15 mouse cellular contexts compared by ENCODE assay signal in genomic region chr3:34667881-34668817, GRCm38 (mm10). TPM values are rescaled to one million over a fixed set of nuclear protein-coding genes. Genes with fewer than 3 reads are reported as not detected.
DNase-seq lines count a peak whose midpoint lies in the region; ATAC-seq and TF ChIP-seq lines count a peak whose summit lies in the region.
"Had no signal": no experiment of that assay in that cellular context is flagged by ENCODE, and none has a peak within 500 bp of the region (broad histone marks: within the 10 kb centered on the region; RNA-seq: fewer than 3 reads in every experiment).

No protein-coding gene starts in this region.

- H3K27me3 ChIP-seq in hindbrain, embryonic 11.5 days (ENCODE audit: control insufficient read depth, insufficient read depth, low read length) = peaks cover 3% of the 10 kb centered on the region; the same call in 1 of the 2 replicates
- H3K27me3 ChIP-seq in hindbrain, postnatal 0 days (ENCODE audit: insufficient read depth, low read length) = peaks cover 17% of the 10 kb centered on the region
- peaks cover 17% of the 10 kb centered on the region for H3K27me3 ChIP-seq in forebrain, embryonic 12.5 days
- H3K27me3 ChIP-seq in midbrain, embryonic 13.5 days = peaks cover 25% of the 10 kb centered on the region

- intact Hi-C loops in left cerebral cortex, postnatal 14 days (cut with DNase I) = no loop called here

- no peak overlapping the region for H3K4me3 ChIP-seq in hindbrain, embryonic 11.5 days (ENCODE audit: low read depth, low read length)
- no peak overlapping the region for H3K4me3 ChIP-seq in hindbrain, postnatal 0 days (ENCODE audit: low read length)
- 0 out of 2 replicates have a peak overlapping the region, but pooled peaks have one; percentile 3 for H3K4me3 ChIP-seq in forebrain, embryonic 12.5 days (replicated peaks)
- no peak overlapping the region for H3K4me3 ChIP-seq in midbrain, embryonic 13.5 days (replicated peaks)
- H3K4me3 ChIP-seq: limb, embryonic 13.5 days; lung, embryonic 15.5 days had no signal

- 0 out of 2 replicates have a peak overlapping the region, but pooled peaks have one; percentile 0 for H3K4me2 ChIP-seq in hindbrain, embryonic 11.5 days (replicated peaks; ENCODE audit: low read depth, low read length)
- no peak overlapping the region for H3K4me2 ChIP-seq in hindbrain, postnatal 0 days (ENCODE audit: low read depth, low read length)
- H3K4me2 ChIP-seq in forebrain, embryonic 12.5 days = peak overlapping the region; percentile 41
- peak overlapping the region; percentile 26 for H3K4me2 ChIP-seq in midbrain, embryonic 13.5 days (replicated peaks)
- H3K4me2 ChIP-seq: limb, embryonic 13.5 days; lung, embryonic 15.5 days had no signal

- peaks cover 15% of the 10 kb centered on the region for H3K4me1 ChIP-seq in hindbrain, embryonic 11.5 days (replicated peaks; ENCODE audit: control insufficient read depth, insufficient read depth, low read length)
- no peaks in the 10 kb centered on the region for H3K4me1 ChIP-seq in hindbrain, postnatal 0 days (ENCODE audit: insufficient read depth, low read length)
- peaks cover 88% of the 10 kb centered on the region for H3K4me1 ChIP-seq in forebrain, embryonic 12.5 days
- H3K4me1 ChIP-seq in midbrain, embryonic 13.5 days (replicated peaks) = peaks cover 79% of the 10 kb centered on the region

- TF ChIP-seq CTCF in hindbrain, postnatal 0 days (IDR thresholded peaks at IDR 0.05; ENCODE audit: low read depth) = no peak

- DNase-seq in hindbrain, embryonic 11.5 days (ENCODE audit: low spot score) = peak; percentile 53
- DNase-seq in hindbrain, postnatal 0 days (ENCODE audit: low spot score) = no peak
- DNase-seq in retina, embryonic 14.5 days (ENCODE audit: low spot score) = peak; percentile 81
- no peak for DNase-seq in left cerebral cortex, postnatal 14 days (ENCODE audit: low spot score in 2 of 2)
- DNase-seq in lung, adult 18-20 months = no peak
- DNase-seq in heart, adult 18-20 months = no peak
- DNase-seq: adrenal gland, adult 8-10 months; kidney, adult 9 months; thymus, postnatal 25 days had no signal

- no peaks in the 10 kb centered on the region for H3K9me3 ChIP-seq in hindbrain, embryonic 11.5 days (ENCODE audit: control insufficient read depth, low read length)
- H3K9me3 ChIP-seq in hindbrain, postnatal 0 days (ENCODE audit: low read length) = no peaks in the 10 kb centered on the region
- H3K9me3 ChIP-seq in forebrain, embryonic 12.5 days = no peaks in the 10 kb centered on the region
- no peaks in the 10 kb centered on the region for H3K9me3 ChIP-seq in midbrain, embryonic 13.5 days
- H3K9me3 ChIP-seq: limb, embryonic 13.5 days; lung, embryonic 15.5 days had no signal

- no peak overlapping the region for H3K9ac ChIP-seq in hindbrain, embryonic 11.5 days (ENCODE audit: low read depth, low read length)
- no peak overlapping the region for H3K9ac ChIP-seq in hindbrain, postnatal 0 days (replicated peaks; ENCODE audit: low read length)
- peak overlapping the region; percentile 25 for H3K9ac ChIP-seq in forebrain, embryonic 12.5 days
- H3K9ac ChIP-seq in midbrain, embryonic 13.5 days (replicated peaks) = no peak overlapping the region
- H3K9ac ChIP-seq: limb, embryonic 13.5 days; lung, embryonic 15.5 days had no signal

- H3K36me3 ChIP-seq in hindbrain, embryonic 11.5 days (ENCODE audit: control insufficient read depth, insufficient read depth, low read length) = no peaks in the 10 kb centered on the region
- H3K36me3 ChIP-seq in hindbrain, postnatal 0 days (ENCODE audit: insufficient read depth, low read length) = no peaks in the 10 kb centered on the region
- peaks cover 3% of the 10 kb centered on the region for H3K36me3 ChIP-seq in forebrain, embryonic 12.5 days (replicated peaks)
- H3K36me3 ChIP-seq in midbrain, embryonic 13.5 days = peaks cover 3% of the 10 kb centered on the region; the same call in 1 of the 2 replicates
- H3K36me3 ChIP-seq: limb, embryonic 13.5 days; lung, embryonic 15.5 days had no signal

- H3K27ac ChIP-seq in hindbrain, embryonic 11.5 days (ENCODE audit: low read depth, low read length) = peak overlapping the region; percentile 7; the same call in 1 of the 2 replicates
- no peak overlapping the region for H3K27ac ChIP-seq in hindbrain, postnatal 0 days
- peak overlapping the region; percentile 86 for H3K27ac ChIP-seq in forebrain, embryonic 12.5 days
- H3K27ac ChIP-seq in midbrain, embryonic 13.5 days = peak overlapping the region; percentile 10
- H3K27ac ChIP-seq: limb, embryonic 13.5 days; lung, embryonic 15.5 days had no signal

- ATAC-seq in hindbrain, embryonic 11.5 days (ENCODE audit: low FRiP score) = peak; percentile 33; the same call in 1 of the 2 replicates
- ATAC-seq in hindbrain, postnatal 0 days = no peak
- peak; percentile 59; the same call in 1 of the 2 replicates for ATAC-seq in forebrain, embryonic 12.5 days (ENCODE audit: low FRiP score)
- ATAC-seq in midbrain, embryonic 13.5 days = peak; percentile 6; the same call in 1 of the 2 replicates

- WGBS in hindbrain, embryonic 11.5 days = 2% methylated on average over 18 of the region's 18 CpGs
- 10% methylated on average over 18 of the region's 18 CpGs for WGBS in hindbrain, postnatal 0 days
- under 1% methylated on average over 18 of the region's 18 CpGs for WGBS in forebrain, embryonic 12.5 days
- 2% methylated on average over 18 of the region's 18 CpGs for WGBS in midbrain, embryonic 13.5 days

RNA-seq across cellular contexts. Expression of gene Sox2, which starts 17.9 kb away (rescaled TPM):
- 25.1 and 36.7 TPM in 2 replicates for polyA plus RNA-seq in hindbrain, embryonic 11.5 days (2014; fragmentation: Nextera tagmentation; extraction: Ambion mirVana)
- total RNA-seq in hindbrain, postnatal 0 days (2014; rRNA removed) = 68.1 and 80.2 TPM in 2 replicates
- polyA plus RNA-seq in hindbrain, postnatal 0 days (2015; fragmentation: Nextera tagmentation; extraction: Ambion mirVana) = 22.6 and 26.3 TPM in 2 replicates
- polyA plus RNA-seq in forebrain, embryonic 12.5 days (2016; fragmentation: Nextera tagmentation; extraction: Ambion mirVana) = 75.5 and 77.0 TPM in 2 replicates
- polyA plus RNA-seq in midbrain, embryonic 13.5 days (2015; fragmentation: Nextera tagmentation; extraction: Ambion mirVana) = 27.8 and 28.2 TPM in 2 replicates
- 10 to 100 TPM; 27.8 to 45.3 TPM for total RNA-seq in left cerebral cortex, postnatal 14 days (2021)
- total RNA-seq in heart, adult 18-20 months (2021) = under 1 TPM in 1 of 2 experiments, not detected in 1; 0.67 TPM
- polyA plus RNA-seq: gonadal fat pad, adult 2 months; heart, postnatal 0 days had no signal

Comparison
In these comparisons a context has a peak if more than half of its experiments do, and no peak if none do; other contexts are left out.
1. DNase-seq: peak in hindbrain, embryonic 11.5 days (single experiment) and retina, embryonic 14.5 days (single experiment); none in hindbrain, postnatal 0 days (single experiment), left cerebral cortex, postnatal 14 days (0 of 2), lung, adult 18-20 months (0 of 2) and heart, adult 18-20 months (0 of 2).